Mouse (Mus musculus) urinary bladder, adult 18-20 months (tissue): ENCODE data around the gene Slc22a12.
A peak's percentile ranks its signal among the peaks of the same experiment; 100 is the strongest.

Experiments
- DNase-seq, 2 experiments: peaks; one replicate each; pipeline ENCODE4 v3.0.0; 2022; ENCODE audit warnings: low spot score in 2 of 2, mixed read lengths in 2 of 2

Slc22a12 gene

DNA sequence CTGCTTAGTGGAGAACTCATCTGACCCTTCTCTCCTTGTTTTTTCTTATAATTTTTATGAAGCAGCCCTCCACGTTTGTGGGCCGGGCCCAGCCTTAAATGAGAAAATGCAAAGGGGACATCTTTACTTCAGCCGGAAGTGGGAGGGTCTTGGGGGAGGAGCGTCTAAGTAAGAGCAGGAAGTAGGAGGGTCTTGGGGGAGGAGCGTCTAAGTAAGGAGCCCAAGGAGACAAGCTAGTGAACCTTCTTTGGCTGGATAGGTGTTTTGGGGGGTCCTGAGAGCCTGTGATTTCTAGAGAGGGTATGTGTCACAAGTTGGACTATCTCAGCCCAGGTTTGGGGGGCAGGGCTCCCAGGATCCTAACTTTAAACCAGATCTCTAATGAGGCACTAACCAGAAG lies 27.4 kb downstream of the Slc22a12 start:
- no peak for DNase-seq

DNA sequence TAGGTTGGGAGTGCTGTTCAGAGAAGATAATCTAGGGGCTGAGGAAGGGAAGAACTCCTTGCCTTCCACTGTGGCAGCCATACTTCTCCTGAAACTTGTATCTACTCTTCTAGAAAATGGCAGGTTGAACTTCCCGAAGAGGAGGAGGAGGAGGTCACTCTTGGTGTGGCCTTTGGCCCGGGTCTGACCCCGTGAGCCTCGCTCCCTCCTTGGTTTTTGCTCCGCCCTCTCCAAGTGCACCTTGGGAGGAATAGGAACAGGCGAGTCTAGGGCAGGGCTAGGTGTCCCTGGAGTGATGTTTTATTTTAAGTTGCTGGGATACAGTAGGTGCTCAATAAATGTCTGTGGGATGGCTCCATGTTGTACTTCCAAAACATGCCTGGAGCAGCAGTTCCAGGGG lies 27.9 kb downstream of the Slc22a12 start:
- DNase-seq, result no peak

DNA sequence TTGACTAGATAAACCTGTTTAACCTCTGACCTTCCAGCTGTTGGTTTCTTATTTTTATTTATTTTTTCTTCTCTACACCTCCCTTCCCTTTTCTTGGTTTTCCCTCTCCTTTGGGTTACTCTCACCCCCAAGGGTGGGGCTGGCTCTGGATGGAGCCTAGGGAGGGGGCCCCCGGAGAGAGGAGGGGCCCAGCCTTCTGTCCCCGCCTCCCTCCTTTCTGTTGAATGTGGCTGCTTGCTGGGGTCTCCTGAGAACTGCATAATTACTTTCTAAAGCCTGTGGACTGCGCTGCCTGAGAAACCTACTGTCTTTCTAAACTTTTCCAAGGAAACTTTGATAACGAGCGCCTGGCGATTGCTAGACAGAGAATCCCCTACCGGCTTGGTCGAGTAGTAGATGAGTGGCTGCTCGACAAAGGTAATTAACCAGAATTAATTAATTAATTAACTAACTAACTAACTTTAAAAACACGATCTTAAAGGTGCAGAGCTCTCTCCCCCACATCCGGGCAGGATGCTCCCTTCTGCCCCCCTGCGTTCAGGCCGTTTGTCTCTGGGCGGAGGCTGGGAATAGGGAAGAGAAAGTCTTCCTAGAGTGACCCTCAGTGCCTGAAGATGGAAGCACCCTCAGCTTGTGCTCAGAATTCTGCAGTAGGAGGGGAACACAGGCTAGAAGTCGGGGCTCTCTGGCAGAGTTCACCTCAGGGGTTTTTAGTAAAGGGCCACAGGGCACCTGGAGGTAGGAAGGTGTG lies 29.3 kb downstream of the Slc22a12 start:
- no peak for DNase-seq

DNA sequence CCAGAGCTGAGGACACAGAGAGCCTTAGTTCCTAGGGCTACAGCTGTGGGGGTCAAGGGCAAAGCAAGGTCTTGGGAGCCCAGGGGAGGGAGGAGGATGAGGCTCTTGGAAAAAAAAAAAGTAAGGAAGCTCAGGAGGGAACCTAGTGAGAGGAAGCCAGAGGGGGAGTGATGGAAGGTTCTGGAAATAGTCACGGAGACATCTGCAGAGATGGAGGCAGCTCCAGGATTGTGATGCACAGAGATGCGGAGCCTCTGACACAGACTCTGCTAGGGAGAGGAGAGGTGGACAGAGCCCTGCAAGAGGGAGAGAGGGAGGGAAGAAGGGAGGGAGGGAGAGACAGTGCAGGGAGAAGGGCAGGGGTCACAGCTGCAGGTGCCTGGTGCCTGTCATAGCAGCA lies 32.3 kb downstream of the Slc22a12 start:
- no peak for DNase-seq

DNA sequence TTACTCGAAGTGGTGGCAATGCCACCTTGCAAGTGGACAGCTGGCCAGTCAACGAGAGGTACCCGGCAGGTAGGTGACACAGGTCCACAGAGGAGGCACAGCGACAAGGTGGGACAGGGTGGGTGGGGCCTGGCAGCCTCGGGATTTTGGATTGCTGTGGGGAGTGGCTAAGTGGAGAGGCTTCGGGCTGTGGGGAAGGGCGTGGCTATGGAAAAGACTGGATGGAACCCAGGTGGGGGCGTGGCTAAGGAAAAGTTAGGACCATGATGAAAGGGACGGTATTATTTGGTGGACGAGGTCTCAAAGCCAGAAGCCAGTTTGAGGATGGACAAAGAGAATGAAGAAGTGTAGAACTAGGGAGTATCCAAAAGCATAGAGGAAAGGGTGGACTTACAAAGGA lies 33.0 kb downstream of the Slc22a12 start:
- no peak for DNase-seq

DNA sequence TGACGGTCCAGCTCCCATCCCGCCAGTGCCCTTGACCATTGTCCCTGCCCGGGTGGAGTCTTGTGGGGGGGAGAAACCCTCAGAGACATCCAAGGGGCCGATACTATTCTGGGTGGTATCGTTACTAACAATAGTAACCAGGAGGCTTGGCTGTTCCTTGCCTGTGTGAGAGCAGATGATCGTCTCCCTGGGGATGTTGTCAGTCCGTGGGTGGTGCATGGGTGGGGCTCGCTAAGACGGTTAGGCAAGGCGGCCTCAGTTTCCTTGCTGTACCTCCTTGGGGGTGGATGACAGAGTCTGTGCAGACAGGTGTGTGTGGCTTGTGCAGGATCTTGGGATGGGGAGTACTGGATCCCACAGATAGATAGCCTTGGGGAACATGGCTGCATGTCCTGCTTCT lies 35.4 kb downstream of the Slc22a12 start:
- DNase-seq, result no peak

DNA sequence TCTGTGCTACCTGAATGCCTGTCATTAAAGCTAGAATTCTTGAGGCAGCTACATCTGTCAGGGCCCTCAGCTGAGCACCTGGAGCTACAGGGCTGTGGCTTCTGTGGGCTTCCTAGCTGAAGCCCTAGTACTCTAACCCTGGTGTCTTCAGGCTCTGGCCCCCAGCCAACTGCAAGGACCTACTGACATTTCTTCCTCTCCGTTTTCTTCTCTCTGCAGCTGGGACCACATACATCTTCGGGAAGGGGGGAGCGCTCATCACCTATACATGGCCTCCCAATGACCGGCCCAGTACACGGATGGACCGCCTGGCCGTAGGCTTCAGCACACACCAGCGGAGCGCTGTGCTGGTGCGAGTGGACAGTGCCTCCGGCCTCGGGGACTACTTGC lies 38.2 kb downstream of the Slc22a12 start:
- no peak for DNase-seq

DNA sequence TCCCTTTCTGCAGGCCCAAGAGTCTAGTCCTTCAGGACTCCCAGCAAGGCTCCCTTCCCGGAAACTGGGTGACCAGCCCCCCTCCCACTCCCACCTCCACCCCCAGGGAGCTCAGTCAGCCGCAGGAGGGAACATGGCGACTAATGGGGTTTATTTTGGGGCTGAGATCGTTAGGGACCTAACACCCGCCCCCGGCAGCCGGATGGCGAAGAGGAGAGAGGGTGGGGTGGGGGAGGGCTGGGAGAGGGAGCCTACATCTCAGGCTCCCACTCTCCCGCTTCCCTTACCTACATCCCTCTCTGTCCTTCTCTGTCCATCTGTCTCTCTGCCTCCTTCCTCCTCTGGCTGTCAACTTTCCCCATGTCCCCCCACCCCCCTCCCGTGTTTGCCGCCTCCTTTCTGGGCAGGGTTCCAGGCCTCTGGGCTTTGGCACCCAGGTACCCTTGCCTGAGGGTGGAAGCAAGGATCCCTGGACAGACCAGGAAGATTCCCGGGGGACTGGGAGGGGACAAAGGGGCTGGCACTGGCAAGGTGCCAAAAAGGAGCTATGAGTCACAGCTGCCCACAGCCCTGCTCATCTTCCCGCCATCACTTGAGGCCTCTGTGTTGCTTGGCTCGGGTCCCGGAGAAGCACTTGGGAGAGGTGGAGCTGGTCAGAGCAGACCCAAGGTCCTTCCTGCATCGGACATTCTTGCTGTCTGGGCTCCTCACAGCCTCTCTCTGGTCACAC lies 38.7 kb downstream of the Slc22a12 start:
- DNase-seq, result no peak

DNA sequence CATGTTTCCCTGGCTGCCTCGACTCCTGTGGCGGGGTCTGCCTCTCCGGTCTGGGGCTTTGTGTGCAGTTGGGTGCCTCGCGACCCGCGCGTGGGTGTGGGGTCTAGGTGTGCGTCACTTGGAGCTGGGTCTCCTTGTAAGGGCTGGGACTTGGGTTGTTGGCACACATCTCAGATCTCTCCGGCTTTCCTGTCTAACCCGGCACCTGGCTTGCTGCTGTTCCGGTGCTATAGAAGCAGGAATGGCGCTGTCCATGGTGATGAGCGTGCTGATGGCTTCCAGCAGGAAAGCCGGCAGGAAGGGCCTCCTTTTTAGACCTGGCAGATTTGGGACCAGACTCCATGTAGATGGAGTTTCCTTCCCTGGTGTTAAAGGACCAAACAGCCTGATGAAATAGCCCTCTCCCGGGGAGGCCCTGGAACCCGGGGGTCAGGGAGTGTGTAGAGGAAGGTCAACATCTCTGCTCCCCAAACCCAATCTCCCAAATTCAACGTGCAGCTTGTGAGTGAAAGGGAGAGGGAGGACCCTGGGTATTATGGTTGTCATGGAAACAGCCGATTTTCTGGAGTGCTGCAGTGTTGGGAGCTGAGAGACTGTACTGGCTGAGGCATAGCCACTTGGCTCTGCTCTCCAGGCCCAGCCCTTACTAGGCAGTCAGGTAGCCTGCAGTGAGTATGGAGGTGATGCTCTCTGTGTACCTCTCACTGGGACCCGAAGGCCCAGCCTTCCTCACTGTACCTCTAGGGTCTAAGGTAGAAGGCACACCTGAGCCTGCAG lies 40.1 kb downstream of the Slc22a12 start:
- DNase-seq, result peak; percentile 25 to 61

DNA sequence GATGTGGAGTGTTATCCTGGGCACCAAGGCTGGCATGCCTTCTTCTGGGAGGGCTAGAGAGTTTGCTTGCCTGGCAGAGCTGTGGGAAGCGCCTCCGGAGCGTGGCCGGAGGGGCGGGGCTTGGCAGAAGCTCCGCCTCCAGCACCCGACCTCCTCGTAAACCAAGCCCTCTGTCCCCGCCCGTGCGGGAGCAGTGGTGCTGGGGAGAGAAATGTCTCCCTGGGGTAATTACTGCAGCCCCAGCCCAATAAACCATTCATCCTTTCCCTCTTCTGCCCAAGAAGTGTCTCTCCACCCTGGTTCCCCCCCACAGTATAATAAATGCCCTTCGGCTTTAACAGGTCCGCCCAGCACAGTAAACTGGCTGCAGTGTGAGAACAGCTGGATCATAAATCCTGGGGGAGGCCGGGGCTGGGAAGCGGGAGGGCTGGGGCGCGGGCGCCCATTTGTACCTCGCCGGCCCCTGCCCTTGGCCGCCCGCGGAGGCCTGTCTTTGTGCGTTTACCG lies 40.7 kb downstream of the Slc22a12 start:
- no peak for DNase-seq

DNA sequence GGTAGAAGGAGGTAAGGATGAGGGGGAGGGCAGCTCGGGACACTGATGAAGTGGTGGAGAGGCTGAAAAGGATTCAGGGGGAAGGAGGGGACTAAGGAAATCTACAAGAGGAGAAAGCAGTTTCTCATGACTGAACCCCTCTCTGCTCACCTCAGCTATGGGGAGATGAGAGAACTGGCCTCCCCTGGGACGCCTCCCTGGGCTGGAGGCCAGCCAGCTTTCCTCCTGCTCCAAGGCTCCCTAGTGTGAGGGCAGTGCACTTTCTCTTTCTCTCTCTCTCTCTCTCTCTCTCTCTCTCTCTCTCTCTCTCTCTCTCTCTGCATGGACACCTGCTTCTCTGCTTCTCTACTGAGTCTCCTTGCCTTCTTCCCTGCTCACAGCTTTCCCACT lies 42.2 kb downstream of the Slc22a12 start:
- DNase-seq, result no peak

DNA sequence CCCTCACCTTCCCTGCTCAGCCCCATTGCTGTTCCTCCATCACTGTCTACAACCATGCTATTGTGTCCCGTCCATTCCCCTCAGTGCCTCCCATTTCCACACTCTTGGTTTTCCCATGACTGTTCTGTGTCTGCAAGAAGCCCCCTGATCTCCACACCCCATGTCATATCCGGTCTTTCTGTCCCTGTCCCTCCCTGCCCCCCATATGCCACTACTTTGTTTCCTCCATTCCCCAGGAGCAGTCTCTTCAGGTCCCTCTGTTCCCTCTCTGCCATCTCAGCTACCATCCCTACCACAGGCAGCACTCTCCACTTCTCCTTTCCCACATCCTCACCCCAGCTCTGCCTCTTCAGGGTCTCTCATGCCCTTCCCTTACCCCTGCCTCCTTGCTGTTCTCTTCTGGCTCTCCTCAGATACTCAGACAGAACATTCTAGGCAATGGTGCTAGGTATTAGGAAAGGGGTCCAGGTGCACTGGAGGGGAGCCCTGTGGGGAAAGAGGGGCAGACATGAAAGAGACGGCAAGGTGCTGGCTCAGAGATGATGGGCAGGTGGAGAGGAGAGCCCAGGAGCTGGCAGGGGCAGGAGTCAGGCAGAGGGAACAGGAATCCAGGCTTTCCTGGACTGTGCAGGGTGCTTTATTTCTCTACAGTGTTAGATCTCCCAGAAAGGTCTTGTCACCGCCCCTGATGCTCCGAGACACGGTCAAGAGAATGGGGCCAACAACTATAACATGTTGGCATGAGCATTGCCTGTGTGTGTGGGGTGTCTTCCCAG lies 42.8 kb downstream of the Slc22a12 start:
- DNase-seq, result no peak

DNA sequence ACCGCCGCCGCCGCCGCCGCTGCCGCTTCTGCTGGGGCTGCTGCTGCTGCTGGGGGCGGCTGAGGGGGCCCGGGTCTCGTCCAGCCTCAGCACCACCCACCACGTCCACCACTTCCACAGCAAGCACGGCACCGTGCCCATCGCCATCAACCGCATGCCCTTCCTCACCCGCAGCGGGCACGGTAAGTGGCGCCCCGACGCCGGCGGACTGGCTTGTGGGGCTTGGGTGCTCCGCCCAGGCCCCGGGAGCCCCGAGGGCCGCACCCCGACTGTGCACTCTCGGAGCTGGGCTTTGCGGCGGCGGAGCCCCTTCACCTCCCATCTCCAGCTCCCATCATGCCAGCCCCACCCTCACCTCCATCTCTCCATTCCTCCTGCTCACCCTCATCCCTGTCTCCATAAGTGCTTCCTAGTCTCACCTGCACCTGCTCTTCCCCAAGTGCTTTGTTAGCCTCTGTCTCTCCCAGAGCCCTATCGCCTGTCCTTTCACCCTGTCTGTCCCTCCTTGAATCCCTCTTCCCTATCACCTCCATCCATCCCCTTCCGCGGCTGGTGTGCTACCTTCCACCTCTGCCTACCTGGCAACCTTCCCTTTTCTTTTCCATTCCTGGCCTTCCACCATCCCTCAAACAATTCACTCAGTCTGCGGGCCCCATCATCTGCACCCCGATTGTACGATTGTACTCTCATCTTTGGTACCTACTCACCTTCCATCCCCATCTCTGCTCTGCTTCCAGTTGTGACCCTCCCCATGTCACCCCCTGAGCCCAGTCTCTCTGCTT lies 44.3 kb downstream of the Slc22a12 start:
- no peak for DNase-seq

DNA sequence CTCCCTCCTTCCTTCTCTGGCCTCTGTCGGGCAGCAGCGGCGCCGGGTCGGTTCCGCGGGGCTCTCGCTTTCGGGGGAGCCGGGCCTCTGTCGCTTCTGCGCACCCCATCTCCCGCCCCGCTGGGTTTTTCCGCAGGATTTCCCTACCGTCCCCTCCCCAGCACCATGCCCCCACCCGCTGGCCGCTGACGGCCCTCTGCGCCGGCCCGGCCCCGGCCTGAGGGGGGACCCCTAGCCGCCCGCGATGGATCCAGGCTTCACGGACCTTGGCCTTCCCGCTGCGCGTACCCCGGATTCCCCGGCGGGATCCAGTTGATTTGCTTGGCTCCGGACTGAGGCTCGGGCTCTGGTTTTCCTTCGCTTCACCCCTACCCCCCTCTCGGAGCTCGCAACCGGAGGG lies 45.0 kb downstream of the Slc22a12 start:
- DNase-seq, result no peak

DNA sequence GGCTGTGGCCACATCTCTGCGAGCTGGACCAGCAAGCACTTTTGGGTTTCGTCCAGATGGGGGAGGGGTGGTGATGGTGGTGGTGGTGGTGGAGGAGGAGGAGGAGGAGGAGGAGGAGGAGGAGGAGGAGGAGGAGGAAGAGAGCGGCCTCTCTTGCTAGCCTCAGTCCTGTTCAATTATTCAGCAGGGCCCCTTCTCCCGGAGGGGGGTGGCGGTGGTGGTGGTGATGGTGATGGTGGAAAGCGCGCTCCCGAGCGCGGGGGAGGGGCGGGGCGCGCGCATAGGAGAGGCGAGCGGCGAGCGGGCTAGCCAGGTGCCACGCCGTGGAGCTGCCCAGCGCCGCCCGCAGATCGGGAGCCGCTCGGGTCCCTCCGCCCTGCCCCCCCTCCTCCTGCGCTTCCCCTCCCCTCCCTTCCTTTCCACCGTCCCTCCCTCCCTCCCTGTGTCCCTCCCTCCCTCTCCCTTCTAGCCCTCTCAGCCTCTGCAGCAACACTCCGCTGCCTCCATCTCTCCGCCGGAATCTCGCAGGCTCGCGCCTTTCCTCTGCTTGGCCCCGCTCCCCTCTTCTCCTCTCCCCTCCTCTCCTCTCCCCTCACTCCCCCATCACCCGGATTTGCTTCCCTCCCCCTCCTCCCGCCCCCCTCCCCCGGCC lies 45.6 kb downstream of the Slc22a12 start:
- DNase-seq, result no peak

DNA sequence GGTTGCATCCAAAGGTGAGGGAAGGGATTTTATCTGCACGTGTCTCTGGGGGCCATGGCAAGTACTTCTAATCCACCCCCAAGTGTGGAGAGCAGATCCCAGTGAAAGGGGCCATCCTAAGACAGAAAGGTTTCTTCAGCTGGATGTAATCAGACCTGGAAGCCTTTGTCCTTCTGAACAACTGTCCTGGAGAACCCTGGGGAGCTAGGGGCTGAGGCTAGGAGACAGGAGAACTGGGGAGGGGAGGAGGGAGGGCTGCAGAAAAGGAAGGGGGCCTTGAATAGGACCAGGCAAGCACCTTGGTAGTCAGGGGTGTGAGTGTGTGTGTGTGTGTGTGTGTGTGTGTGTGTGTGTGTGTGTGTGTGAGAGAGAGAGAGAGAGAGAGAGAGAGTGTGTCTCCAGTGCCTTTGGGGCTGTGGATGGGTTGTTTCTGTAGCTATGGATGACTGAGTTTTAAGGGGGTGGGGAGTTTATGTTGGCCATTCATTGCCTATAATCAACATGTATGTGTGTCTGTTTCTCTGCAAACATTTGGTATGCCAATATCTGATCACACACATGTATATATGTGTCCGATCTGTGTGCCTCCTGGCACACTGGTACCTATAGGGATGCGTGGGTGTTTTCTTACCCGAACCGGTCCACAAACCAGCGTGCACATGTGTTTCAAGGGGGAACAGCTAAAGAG lies 46.2 kb downstream of the Slc22a12 start:
- DNase-seq, result no peak

DNA sequence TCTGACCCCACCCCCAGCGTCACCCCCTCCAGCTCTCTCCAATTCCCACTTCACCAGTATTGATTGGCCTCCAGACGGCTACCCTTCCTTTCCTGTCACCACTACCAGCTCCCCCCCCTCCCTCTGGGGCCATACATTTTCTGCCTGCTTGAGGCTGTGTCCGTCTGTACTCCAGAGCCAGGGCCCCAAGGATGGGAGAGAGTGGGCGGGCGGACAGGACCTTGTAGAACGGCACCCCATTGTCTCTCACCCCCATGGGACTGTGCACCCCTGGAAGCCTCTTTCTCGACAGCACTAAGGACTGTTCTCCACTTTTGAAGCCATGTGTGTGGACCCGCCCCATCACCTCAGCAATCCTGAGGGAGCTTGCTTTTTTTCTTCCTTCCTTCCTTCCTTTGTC lies 47.1 kb downstream of the Slc22a12 start:
- no peak for DNase-seq

DNA sequence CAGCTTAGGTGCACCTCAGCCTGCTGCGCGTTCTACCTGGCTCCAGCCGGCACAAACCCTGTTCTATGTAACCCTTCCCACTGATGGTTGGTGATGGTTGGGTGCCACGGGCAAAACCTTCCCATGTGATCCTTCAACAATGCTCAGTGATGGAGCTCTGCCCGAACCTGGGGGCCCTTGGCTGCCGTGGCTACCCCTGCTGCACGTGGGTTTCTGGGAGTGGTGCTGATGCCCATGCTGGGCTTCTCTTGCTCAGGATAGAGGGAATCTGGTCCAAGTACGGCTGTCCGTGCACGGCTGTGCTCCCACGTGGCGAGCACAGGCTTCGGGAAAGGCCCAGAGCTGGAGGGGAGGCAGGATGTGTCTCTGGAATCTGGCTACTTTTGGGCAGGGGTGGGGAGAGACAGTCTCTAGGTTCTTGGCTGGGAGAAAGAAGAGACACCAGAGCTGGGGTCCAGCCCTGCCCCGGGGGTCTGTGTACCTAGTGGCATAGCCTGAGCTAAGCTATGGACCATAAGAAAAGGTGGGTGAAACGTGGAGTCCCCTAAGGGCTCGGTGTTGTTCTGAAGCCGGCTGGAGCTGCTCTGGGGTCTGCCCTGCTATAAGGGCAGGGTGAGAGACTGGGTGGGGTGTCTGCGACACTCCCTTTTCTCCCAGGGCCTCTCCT lies 48.2 kb downstream of the Slc22a12 start:
- no peak for DNase-seq

DNA sequence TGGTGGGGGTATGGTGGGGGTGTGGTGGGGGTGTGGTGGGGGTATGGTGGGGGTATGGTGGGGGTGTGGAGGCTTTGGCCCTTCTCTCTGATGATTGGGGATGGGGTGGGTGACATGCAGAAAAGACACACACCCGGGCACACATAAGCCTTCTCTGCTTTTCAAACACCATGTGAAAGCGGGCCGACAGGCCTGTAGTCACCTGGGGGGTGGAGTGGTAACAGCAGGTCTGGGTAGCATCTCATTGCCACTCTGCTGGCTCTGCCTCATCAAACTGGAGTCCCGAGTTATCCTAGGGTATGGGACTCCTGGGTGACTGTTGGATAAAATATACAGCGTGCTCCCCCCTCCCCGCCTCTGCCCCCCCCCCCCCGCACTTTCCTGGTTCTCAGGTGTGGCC lies 48.8 kb downstream of the Slc22a12 start:
- DNase-seq, result no peak
